Mouse (Mus musculus) lung, postnatal 14 days (tissue): Measurements from ENCODE around the gene Ank2.

Experiments
- DNase-seq: peaks from one replicate; pipeline ENCODE4 v3.0.0; 2021

Ank2 gene

DNA sequence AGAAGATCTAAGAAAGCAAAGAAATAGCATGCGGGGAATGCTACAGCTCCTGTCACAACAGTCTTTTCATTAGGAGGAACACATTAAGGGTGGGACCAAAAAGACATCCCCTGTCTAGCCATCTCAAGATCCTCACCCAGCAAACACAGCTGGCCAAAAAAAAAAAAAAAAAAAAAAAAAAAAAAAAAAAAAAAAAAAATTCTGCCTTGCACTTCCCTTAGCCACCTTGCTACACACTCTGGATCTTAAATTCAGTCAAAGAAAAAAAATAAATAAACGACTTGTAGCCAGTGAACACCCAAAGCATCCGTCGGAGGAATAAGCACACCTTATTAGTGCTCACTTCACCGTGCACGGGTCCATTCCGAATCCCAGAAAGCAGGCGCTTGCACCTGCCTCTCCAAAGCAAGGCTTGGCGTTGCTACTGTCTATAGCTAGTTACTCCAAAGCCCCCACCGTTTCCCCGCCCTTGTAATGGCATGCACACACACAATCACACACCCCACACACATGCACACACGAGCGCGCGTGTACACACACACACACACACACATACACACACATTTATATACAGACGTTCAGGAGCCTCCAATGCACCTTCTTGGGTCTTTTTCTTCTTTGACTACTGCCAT, 273.9 kb downstream of the Ank2 start:
- DNase-seq, result no peak

DNA sequence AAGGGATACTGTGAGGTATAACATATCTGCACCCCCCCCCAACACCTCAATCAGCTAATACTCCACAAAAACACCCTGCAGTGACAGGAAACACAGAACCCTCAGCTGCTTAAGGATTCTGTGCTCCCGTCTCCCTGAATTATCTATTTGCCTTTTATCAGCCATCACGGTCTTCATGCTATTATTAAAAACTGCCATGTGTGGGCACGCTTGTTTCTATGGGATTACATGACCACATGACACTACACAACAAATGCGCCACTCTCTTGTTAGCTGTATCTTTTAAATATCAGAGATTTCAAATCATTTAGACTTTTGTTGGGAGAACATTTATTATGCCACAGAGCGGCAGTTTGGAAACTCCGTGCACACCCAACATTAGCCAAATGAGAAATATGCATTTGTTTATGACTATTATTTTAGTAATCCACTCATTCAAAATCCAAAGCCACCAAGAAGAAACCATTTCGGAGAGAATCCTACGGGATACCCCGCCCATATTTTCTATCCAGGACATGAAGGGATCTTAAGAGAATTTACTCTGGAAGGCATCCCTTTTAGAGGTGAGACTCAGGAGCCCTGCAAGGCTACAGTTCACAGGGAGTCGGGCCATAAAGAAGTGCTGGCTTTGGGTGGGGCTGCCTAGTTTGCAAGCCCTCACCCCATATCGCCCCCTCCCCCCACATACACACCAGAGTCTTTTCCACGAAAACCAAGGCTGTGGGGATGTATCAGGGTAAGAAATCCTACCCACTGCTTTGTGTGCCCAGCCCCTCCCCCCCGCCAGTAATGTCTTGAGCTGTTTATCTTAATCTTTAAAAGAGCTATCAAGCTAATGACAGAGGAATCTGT, 274.6 kb downstream of the Ank2 start:
- DNase-seq, result no peak

DNA sequence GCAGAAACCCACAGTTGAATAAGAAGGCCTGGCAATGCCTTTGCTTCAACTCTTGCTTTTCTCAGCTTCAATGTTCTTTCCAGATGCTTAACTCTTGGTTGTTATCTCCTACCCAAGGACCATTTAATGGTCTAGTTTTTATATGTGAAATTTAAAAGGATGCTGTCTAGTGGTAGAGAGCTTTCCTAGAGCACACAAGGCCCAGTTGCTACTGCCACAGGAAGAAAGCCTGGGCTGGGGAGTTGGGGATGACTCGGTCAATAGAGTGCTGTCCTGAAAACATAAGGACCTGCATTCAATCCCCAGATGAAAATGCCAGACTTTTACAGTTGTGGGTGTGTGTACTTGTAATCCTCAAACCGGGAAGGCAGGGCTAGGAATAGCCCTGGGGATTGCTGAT, 277.1 kb downstream of the Ank2 start:
- DNase-seq, result no peak

DNA sequence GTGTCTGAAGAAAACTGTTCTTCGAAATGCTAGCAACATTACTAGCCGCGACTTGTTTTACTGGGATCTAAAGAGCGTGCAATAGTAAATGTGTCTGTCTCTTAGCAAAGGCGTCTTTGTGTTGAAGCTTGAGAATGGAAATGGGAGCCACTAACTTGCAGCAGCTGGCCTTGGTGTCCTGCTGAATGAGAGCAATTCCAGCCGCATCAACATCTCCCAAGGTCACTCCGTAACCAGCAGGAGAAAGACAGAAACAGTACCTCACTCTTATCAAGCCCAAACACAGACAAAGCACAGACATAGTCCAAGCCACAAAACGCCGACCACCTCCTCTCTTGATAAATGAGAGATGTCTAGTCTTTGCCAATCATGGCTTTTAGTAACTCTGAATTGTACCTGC, 278.3 kb downstream of the Ank2 start:
- no peak for DNase-seq

DNA sequence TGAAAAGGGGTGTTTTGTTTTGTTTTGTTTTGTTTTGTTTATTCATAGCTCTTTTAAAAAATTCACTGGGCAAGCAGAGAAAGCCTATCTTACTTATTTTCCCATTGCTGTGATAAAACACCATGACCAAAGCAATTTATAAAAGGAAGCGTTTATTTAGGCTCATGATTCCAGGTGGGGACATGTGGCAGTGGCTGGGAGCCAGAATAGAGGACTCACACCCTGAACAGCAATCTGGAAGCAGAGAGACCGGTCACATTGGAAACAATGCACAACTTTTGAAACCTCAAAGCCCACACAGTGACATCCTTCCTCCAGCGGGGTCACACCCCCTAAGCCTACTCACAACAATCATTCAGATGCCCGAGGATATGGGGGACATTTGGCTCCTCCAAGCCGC, 285.6 kb downstream of the Ank2 start:
- DNase-seq, result no peak

DNA sequence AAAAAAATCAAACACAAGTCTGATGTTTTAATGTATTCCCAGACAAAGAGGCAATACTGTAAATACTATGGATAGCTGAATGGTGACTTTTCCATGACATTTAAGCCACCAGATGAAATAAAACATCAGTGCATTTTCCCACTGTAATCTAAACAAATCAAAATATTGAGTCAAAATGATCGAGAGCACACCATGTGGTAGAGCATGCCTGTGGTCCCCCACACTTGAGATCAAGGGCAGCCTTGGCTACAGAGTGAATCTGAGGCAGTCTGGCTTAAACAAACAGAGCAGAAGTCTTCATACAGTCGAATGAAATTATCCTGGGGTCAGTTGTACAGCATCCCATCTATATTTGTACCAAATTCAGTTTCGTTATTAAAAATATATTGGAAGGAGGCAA, 288.0 kb downstream of the Ank2 start:
- no peak for DNase-seq

DNA sequence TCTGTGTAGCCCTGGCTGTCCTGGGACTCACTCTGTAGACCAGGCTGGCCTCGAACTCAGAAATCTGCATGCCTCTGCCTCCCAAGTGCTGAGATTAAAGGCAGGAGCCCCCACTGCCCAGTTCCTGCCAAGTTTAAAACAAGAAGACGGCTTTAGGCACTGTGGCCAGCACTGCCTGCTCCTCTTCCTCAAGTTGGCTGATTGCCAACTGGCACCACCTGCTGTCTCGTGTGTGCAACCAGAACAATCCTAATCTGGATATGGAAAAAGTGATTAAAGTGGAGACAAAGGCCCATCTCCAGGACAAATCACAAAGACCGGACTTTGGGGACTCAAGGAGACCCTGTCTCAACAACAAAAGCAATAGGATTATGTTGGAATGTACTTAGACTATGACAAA, 288.6 kb downstream of the Ank2 start:
- DNase-seq, result no peak

DNA sequence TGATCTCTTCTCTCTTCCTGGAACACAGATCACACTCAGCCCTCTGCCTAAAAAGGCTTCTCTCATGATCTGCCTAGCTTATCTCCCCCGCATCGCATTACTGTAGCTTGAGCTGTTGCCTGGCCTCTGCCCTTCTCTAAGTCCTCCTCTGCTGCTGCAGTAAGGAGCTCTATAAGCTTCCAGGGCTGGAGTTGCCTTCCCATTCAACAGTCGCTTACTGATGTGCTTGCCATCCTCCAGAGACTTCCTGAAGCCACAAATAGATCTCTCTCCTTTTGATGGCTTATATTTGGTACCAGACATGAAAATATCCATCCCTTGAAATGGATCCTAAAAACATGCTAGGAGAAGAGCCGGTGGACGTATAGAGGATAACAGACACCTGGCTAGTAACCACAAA, 290.3 kb downstream of the Ank2 start:
- DNase-seq, result no peak

DNA sequence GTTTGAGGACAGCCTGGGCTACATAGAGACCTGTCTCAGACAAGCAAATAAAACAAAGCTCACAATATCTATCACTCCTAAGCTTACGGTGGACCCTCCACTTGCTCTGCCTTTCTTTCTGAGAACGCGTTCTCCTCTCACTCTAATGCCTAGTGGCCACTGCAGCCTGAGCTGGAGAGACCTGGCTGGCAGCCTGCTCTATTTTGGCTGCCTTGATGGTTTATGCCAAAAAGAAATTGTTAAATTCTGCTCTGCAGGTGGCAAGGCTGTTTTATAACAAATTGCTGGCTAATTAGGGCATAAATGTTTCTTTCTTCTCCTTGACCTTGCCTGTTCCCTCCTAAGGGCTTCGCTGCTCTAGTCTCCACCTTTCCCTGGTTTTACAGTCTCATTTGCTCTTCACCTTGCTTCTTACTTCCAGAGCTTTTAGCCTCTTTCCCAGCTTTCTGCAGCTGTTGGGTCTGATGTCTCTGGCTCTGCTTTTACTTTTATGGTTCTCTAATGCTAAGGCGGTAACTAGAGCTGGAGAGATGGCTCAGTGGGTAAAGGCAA, 293.2 kb downstream of the Ank2 start:
- DNase-seq, result no peak

DNA sequence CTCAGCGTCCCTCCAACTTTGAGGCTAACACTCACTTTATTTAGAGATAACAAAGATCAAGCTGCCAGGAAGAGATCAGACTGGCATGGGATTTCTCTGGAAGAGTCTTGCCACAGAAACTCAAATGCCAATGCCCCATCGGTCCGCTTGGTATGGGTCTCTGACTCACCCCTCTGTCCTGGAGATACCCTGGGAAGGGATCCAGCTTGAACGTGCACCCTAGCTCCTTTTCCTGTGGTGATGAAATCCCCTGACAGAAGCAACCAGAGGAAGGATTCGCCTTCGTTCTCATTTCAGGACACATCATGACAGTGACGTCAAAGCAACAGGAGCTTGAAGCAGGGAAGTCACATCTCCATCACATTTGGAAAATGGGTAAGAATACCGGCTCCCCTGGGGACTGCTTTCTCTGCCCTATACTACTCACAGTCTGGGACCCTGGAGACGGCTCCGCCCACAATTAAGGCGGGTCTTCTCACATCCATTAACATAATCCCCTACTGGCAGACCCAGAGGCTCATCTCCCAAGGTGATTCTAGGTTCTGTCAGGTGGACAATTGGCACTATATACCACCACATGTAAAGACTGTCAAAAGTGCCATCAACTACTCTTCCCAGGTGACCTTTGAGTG, 296.6 kb downstream of the Ank2 start:
- no peak for DNase-seq

DNA sequence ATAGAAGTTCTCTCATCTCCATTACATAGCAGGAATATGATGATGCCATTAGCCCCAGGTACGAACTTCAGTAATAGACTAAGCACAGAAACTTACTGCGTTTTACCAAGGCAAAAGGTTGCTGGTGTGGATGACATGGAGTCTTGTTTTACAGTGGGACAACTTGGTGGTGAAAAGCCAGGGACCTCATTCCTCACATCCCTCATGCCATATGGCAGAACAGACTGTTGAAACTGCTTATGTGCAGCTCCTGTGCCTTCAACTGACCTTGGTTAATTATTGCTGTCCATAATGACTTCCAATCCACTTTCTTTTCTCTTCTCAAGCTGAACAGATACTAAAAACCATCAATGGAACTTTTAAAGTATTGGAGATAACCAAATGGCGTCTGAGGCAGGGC, 298.4 kb downstream of the Ank2 start:
- no peak for DNase-seq

DNA sequence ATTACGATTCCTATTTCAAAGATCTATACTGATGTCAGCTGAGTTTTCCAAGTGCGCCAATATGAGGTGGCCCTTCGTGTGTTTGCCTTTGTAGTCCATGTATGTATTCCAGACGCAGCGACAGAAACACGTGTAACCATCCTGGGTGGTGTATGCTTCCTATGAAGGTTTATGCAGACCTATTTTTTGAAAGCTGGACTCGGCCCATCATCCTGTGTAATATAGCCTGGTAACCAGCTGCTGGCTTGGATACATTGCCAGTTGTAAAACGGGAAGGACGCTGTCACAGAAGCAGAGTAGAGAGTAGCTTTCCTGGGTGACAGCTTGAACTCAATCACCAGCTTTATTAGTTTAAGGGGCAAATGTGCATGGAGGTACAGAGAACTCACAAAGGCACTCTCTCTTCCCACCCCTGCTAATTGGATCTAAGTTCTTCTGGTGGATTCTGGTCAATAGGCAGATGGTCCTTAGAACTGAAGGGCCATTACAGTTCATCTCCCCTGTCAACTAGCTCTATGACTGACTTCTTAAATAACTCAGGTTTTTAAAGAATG, 300.0 kb downstream of the Ank2 start:
- no peak for DNase-seq

DNA sequence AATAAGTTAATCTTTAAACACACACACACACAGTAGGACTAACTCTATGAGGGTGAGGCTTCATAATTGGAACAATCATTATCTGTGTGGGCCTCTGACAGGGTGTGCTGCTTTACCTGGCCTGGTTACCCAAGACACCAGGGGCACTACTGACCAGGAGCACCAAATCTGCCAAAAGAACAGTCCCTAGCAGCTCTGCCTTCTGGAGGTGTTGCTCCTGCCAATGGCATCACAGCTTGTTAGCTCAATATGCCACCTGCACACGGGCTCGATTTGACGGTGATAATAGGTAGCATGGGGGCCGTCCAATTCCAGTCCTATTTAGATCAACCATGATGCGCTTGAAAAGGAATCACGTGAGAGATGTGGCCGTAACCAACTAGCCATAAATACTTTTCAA, 300.5 kb downstream of the Ank2 start:
- no peak for DNase-seq

DNA sequence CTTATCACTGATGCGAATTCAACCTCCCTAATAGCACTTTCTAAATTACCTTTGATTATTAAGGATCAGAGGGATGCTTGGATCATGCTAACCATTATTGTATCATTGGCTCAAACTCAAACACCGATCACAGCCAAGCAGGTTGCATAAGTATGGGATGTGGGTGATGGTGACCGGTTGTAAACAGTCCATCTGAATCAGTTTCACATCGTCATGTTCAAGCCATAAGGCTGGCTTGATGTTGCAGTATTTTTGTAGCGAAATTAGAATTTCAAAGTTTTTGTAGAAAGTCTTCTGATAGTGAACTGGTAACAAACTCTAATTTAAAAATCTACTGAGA, 310.4 kb downstream of the Ank2 start:
- no peak for DNase-seq

DNA sequence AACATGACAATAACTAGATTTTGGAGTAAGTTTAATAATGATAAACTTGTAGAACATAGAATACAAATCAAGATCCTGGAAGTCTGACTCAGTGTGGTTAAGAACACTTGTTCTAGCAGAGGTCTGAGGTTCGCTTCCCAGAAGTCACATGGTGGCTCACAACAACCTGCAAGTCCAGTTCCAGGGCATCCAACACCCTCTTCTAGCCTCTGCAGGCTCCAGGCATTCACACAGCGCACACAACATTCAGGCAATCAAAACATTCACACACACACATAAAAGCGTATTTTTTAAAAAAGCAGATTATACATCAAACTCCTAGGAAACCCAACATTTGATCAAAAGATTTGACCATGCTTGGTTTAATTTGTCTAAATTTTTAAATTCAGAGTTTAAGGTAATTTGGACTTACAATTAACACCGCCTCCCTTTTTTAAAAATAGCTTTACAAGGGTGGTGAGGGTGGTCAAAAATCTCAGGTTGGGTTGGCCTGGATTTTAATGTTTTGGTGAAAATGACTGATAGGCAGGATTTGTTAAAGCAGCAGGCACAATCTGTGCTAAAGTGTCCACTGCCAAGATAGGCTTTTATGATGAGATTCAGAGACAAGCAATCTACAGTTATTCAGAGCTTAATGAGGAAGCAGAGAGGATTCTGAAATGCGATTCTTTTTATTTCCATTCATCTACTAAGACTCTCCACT, 310.9 kb downstream of the Ank2 start:
- no peak for DNase-seq

DNA sequence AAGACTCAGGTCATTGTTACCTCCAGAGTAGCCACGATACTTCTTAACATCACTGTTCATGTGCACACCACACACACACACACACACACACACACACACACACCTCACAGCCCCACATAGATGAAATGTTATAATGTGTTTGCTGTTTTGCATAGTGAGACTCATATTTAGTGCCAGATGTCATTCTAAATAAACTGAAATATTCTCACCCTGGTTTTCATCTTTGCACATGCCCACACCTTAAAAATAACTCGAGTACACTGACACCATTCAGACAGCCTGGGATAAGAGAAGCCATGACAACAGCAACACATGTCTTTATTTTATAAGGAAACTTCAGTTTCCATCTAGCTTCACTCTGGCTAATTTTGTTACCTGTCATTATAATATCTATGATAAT, 312.1 kb downstream of the Ank2 start:
- DNase-seq, result no peak

DNA sequence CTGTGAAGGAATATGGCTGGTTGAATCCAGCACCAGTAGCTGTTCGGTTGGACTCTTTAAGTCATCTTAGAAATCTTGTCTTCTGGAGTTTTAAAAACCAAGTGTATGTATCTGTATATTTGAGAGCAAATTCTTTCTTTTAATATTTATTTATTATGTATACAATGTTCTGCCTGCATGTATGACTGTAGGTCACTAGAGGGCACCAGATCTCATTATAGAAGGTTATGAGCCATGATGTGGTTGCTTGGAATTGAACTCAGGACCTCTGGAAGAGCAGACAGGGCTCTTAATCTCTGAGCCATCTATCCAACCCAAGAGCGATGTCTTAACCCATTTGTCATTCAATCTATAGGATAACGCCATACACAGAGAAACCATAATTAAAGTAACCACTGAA, 312.9 kb downstream of the Ank2 start:
- no peak for DNase-seq

DNA sequence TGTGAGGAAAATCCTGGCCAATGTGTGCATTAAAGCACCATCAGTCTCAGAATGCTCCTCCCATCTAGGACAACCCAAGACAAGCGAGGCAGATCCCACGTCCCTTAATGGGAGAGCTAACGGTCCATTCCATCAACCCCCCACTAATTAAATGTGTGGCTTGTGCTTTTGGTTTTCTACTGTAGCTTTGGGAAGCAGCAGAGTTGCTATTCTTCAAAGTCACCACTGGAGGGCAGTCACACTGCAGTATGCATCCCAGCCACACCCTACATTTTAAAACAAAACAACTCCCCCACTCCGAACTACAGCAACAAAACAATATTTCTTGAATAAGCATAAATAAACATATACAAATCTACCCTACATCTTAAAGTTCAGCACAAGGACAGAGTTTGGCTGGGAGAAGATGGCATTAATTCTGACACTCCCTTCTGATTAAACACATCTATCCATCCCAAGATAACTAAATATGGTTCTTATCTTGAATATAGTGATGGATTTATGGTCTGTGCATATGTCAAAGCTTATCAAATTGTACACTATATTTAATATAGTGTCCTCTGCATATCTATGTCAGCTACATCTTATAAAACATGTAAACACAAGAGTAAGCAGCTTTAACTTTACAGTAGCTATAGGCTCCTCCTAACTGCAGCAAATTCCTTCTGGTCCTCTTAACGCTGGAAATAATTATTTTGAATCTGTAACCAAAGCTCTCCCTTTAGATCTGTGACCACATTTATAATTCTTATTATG, 315.0 kb downstream of the Ank2 start:
- DNase-seq, result peak; percentile 29

DNA sequence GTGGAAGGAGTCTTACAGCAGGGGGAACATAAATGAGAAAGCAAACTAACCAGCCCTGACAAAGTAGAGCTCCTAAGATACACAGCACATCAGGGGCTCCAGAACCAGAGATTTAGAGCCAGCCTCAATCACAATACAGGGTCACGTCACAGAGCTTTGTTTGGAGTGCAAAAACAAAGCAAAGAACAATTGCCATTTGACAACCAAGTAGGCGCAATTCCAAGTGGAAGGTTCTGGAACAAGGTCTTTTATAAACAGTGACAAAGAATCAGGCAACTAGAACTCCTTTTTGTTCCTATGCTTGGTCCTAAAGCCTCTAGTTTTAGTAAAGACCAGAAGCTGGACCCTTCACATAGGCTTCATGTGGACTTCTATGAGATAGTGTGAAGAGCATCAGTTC, 326.5 kb downstream of the Ank2 start:
- no peak for DNase-seq

DNA sequence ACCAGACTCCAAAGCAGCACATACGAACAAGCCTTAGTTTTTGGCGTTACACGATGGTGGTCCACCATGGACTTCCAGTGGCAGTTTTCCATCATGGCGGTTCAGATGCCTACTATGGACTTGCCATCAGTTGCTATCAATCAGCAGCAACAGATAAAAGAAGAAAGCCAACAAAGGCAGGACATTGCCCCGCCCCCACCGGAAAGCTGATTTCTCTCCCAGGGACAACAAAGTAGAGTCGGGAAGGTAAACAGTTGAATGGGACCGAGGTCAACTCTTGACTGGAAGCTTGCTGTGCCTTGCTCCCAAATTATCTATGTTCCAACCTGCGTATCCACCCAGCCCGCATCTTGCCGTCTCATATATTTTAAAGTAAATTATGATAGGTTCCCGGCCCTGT, 328.9 kb downstream of the Ank2 start:
- no peak for DNase-seq

DNA sequence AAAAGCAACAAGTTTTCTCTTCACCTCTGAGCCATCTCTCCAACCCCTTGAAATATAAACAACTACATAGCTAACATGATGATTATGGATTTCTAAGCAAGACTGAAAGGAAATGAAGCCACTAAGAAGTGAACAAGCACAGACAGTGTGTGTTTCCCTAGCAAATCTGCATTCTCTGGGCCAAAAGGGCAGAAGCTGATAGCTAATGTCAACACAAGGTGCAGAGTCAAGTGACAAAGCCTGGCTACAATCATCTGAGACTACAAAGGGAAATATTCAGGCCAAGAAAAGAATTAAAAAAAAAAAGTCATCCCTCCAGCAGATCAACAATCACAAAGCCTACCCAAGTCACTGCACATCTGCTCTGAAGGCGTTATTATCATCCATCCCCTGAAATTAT, 330.0 kb downstream of the Ank2 start:
- DNase-seq, result no peak

DNA sequence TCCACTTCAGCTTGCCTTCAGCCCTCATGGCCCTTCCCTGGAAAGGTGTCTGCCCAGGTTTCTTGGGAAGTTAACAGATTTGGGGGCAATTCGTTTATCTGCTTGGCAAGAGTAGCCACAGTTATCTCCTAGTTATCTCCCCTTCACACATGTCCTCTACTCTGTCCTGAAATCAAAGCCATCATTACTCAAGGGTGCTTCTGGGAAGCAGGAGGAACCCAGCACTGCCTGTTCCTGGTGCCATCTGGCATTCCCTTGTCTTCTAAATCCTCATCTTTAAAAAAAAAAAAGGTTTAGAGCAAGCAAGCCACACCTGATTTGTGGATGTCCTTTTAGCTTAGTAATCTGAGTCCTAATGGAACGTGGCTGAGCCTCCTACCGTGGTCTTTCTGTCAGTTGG, 335.4 kb downstream of the Ank2 start:
- DNase-seq, result no peak
